Mouse (Mus musculus) layer of hippocampus, adult 9-11 months (tissue): ENCODE measurements around the gene Hoxb3.
A peak's percentile ranks its signal among the peaks of the same experiment; 100 is the strongest.

Experiments
- DNase-seq: peaks from one replicate; pipeline ENCODE4 v3.0.0; 2022

Hoxb3 gene

GRCm38 (mm10) chr11:96289293-96289692 is 33.8 kb upstream of the Hoxb3 start:
- DNase-seq: no peak

DNA sequence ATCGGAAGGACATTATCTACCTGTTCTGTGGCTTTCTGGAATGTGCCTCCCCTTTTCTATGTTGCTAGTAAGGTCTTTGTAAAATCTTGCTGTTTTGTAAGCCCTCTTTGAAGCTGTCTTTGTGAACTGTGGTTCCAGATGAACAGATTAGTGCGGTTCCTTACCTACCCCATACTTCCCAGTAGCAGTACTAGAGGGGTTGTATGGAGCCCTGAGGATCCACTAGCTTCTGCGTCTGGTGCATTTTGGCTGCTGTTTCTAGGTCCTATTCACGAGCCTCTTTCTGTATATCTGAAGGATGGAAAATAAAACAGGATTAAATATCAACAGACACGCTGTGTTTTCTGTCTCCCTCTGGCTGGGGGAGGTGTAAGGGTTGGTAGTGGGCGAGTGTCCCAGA is 33.3 kb upstream of the Hoxb3 start:
- no peak for DNase-seq

- DNase-seq: no peak
These were observed 32.3 kb upstream of the Hoxb3 start for GRCm38 (mm10) chr11:96290705-96291355.

DNA sequence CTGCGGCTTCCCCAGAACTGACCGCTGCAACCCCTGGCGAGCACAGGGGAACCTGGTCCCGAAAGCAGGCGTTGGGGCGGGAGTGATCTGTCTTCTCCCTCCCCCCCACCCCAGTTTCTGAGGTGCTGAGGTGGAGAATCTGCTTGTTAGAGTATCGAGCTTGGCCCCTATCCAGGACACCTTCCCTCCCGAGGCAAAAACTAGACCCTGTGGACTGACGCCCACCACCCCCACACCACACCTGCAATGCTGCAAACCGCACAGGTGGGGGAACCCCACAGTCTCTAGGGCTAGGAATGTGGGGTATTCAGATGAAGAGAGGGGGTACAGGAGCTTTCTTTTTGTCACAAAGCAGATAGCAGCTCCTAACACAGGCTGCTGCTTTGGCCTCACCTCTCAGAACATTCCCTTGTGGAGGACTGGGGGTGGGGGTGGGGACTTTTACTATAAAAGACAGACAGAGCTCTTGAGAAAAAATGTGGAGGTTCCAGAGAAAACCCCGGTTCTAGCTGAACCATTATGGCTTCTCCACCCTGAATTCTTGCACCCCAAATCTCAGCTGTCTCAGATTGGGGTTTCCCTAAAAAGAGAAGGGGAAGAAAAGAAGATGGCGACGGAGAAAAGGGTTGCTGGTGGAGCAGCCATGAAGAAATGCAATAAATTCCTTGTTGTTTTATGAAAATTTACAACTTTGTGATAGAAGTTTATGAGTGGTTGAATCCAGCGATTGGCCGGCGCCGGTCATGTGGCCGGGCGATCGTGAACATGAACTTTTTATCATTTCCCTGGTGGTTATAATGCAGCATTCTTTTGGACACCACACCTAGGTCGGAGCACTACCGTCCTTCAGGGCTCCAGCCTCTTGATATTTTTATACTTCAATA is 31.2 kb upstream of the Hoxb3 start, which contains the start of gene Hoxb6:
Gene Hoxb6 (plus strand): TSS at position 796 of the 884 bp plus-strand sequence.
- no peak for DNase-seq

DNA sequence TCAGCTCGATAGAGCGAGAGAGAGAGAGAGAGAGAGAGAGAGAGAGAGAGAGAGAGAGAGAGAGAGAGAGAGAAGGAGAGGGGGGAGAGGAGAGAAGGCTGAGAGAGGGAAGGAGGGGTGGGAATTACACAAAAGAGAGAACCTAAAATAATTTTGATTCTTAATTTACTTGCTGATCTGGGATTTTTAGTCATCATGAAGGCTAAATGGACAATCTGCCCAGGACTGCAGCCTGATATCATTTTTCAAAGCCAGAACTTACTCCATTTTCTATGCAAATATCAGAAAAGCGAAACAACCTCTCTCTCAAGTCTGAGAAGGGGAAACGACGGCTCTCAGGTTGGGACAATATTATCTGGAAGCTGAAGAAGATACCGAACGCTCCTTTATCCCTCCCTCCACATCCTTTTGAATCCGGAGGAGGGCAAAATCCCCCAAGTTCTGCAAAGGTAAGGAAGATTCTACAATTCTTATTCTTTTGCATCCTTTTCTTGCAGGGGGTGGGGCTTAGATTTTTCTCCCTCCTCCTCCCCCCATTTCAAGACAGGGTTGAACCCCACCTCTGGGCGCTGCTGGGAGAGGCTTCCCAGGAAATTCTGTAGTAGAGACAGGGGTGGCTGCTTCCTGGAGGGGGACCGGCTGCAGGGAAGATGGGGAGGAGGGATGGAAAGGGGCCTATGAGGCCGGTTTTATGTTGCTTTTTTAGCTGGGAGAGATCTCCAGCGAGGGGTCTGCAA is 30.4 kb upstream of the Hoxb3 start:
- DNase-seq: no peak

DNA sequence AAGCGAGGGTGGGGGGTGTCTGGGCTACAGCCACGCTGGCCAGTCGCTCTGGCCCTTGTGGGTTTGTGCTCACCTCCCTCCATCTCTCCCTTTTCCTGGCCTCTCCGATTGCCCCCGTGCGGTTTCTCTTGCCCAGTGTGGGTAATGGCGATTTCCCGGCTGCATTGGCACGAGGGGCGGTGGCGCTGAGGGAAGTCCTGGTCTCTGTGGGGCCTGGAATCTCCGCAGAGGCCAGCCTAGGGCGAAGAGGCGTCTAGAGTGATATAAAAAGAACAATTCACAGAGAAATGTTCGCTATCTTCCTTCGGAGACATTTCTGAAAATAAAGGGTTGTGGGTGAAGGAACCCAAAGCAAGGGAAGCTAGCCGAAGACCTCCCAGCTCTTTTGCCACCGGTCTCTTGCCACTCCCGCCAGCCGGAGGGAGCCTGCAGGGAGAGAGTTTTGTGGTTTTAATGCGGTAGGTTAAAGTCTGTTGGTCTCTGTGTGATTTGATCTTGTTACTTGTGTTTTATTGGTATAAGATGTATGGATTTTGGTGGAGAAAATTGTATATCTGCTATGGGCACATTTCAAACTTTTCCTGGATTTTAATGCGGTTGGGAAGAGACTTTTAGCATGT is 29.7 kb upstream of the Hoxb3 start:
- no peak for DNase-seq

DNA sequence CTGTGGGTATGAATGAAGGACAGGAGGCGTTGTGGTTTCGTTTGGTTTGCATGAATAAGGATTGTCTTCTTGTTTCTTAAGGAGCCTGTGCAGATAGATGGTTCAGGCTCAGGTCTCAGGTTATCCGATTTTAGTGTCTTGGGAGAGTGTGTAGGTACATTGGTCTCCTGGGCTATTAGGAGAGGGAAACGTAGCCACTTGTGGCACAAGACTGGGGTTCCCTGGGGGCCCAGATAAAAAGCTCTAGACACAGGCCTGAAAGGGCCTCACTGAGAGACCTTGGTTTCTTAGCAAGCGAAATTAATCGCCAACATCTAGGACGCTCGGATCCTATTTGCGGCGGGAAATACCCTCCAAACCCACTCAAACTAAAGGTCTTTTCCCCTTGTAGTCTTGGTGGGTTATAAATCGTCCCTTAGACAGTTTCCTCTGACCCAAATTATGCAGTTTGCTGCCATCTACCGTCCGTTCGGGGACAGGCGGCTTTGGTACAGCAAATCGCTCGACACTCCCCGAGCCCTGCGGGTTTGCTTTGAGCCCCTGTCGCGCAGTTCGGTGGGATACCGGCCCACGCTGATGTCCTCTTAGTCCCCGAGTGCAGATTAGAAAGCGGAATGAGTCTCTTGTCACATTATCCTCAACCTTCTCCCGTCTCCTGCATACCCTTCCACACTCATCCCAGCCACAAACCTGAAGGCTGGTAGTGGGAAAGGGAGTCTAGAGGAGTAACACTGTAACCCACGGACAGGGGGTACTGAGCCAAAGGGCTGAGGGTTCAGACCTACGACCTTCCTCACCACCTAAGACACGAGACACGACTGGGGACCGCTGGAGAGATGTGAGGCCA is 28.7 kb upstream of the Hoxb3 start:
- no peak for DNase-seq

DNA sequence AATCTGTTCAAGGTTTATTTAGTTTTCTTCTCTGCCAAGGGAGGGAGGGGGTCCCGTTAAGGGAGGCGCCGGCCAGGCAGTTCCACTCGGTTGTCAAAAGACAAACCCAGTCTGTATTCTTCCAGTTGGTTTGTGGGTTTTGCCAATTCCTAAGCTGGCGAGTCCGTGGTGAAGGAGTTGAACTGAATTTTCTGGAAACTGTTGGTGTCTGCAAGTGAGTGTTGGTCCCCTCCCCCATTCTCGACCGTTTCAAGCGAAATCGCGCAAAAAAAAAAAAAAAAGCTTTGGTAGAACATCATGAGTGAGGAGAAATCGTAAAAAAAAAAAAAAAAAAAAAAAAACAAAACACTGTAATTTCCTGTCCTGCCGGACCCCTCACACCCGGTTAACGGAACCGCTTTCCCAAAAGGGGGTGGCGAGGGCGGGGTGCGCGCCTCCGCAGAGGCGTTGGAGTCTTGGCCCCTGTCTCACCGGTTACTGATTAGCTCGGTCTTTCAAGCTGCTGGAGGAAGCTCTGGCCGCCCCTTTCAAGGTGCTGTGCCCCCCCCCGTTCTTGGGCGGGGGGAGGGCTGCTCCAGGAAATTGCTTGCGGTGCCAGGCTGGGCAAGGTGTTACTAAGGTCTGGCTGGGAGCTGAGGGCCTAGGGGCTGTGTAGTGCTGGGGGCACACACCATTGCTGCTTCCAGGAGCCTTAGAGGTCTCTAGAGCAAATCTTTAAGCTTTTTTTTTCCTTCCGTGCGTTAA is 27.9 kb upstream of the Hoxb3 start:
- no peak for DNase-seq

GRCm38 (mm10) chr11:96296997-96297396 is 26.1 kb upstream of the Hoxb3 start:
- DNase-seq: no peak

DNA sequence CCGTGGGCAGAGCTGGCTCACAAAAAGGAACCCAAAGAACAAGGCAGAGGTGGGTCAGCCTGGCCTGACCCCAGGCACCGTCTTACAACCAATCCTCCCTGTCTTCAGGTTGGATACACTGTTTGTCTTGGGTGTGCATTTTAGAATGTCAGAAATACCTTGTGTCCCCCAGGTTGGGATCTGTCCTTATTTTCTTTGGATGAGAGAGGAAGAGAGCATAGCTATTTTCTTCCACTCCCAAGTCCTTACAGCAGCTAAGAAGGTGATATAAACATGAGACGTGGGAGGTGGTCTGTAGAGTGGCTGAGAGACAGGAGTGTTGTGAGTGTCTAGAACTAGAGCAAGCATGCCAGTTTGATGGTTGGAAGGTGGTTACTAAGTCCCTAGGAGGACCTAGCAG is 25.7 kb upstream of the Hoxb3 start:
- DNase-seq: no peak

DNA sequence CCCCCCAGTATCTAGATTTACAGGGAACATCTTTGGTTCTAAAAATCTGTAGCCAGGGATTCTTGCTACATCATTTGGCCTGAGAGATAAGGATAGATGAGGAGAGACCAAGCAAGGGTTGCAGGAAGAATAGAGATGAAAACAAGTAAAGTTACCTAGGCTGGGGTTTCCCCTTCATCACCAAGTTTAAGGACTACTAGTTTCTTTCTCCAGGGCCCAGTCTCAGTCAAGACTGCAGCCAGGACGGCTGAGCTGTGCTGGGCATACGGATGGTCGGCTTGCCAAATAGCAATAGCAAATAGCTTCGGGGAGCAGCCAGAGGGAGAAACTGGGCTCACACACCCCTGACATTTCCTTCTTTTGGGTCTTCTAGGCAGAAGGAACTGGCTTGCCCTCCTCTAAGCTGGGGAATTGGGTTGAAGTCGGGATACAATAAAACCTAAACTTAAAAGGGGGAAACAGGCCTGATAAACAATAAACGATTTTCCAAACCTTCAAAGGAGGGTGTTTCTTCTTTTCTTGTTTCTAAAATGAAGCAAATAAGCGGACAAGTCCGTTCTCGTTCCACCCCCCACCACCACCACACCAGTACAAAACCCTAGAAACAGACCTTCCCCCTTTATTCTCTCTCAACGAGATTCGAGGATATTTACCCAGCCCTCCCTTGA is 25.0 kb upstream of the Hoxb3 start:
- no peak for DNase-seq

DNA sequence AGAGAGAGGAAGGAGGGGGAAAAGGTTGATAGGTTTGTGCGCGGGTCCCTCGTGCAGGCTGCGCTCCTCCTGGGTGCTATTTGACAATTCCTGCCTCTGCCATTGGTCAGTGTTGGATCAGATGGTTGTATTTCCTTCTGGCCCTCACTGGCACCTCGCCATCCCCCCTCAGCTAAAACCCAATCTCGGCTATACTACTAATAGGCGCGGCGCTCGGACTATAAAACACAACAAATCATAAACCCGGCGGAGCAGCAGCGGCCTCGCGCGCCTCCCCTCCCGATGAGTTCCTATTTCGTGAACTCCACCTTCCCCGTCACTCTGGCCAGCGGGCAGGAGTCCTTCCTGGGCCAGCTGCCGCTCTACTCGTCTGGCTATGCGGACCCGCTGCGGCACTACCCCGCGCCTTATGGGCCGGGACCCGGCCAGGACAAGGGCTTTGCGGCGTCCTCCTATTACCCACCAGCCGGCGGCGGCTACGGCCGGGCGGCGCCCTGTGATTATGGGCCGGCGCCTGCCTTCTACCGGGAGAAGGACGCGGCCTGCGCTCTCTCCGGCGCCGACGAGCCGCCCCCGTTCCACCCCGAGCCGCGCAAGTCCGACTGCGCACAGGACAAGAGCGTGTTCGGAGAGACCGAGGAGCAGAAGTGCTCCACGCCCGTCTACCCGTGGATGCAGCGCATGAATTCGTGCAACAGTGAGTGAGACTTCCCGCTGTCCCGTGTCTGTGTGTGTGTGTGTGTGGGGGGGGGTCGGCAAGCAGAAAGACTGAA is 24.0 kb upstream of the Hoxb3 start:
- DNase-seq: no peak

GRCm38 (mm10) chr11:96299781-96300180 is 23.3 kb upstream of the Hoxb3 start:
- DNase-seq: no peak

- no peak for DNase-seq
These were observed 22.6 kb upstream of the Hoxb3 start for GRCm38 (mm10) chr11:96300354-96301063.

- no peak for DNase-seq
These were observed 22.1 kb upstream of the Hoxb3 start for GRCm38 (mm10) chr11:96301064-96301431.

DNA sequence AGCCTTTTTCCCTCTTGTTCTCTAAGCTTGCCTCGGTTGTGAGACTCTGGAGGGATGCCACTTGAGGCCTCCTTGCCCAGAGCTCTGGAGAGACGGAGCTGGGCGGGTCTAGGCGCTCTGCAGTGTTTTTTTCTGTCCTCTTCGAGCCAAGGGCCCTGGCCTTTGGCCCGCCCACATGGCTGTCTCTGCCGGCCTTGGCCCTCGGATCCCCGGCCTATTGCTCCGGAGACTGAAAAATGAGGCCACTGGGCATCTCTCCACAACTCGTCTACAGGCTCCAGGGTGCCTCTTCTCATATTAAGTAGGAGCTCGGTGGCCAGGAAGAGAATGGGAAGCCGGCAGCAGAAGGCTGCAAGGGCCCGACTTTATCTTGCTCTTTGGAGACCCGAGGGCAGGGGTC is 21.3 kb upstream of the Hoxb3 start:
- peak; percentile 45 for DNase-seq

DNA sequence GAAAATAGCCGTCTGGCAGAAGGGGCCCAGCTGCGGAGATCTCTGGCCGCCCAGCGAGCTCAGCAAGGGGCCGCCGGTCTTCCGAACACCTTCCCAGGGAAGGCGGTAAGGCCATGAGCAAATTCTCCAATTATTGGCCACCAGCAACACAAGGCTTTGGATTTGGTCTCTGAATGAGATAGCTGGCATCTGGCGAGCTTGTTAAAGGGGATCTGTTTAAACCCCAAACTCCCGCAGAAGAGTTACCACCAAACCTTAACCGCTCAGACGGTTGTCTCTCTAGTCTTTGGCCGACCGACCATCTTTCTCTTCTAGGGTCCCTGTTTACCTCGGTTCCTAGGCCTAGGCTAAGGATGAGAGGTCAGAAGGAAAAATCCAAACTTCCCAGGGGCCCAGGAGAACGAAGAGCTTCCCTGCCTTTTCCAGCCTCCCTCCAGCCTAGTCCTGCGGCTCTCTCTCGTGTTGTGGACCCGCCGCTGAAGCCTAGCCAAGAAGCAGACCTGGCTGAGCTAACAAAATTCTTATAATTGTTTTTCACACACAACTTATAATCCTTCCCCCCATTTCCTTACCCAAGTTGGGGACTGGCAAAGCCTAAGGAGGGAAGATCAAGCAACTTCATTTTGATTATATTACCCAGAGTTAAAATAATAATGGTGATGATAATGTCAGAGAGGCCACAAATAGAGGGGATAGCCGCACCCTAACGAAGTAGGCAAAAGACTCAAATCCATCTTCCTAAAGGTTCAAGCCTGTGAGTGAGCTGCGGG is 20.6 kb upstream of the Hoxb3 start:
- no peak for DNase-seq
